Mouse (Mus musculus) spleen, adult 12 weeks (tissue): Measurements from ENCODE around the gene Hrct1.

Experiments
- DNase-seq: peaks from one replicate; pipeline ENCODE4 v3.0.0; 2022; ENCODE audit warnings: low spot score

Hrct1 gene

DNA sequence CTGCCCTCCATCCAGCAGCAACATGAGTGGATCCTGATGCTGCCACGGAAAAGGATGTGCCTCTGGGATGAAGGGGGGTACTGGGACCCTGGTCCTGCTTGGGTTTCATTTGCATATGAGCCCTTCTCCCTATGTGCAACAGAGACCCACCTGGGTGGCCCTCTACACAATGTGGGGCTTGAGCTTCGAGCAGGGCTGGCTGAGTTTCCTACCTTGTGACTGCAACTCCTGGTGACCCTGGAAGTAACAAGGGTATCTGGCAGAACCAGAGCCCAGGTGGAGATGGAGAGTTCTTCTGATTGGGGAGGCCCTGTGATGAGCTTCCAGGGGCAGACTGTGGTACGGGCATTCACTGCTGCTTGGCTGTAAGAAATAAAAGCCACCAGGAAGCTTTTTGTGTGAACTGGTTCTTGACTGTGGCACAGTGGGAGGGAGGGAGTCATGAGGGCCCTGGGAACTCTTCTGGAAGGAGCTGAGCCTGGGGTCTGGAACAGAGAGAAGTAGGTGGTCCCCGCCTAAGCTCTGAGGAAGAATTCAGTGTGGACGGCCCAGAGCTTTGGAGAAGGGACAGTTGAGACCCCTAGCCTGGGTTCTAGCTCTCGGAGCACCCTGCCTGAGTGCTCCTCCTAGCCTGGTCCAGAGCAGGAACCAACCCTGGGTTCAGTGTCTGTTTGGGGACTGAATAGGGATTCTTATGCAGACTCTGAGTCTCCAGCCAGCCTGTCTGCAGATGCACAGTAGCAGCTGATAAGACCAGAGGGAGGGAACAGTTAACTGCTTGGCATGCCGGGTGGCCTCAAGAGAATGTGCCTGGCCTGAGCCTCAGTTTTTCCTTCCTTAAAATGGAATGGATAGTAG is 959 bp downstream of the Hrct1 start:
- DNase-seq: no peak

DNA sequence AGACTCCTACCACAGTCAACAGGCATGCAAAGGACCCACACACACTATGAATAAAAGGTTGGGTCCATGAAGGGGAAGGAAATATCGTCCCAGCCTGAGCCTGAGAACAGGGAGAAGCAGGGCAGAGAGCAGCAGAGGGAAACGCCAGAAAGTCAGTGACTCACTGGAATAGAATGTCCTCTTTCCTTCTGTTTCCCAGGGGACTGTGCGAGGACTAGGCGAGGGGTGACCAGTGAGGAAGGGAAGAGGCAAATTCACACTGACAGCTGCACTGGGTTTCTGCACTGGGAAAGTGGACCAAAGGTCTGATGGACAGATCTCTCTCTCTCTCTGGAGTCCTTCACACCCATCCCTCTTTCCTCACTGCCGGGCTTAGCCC is 1.6 kb downstream of the Hrct1 start:
- DNase-seq: no peak

DNA sequence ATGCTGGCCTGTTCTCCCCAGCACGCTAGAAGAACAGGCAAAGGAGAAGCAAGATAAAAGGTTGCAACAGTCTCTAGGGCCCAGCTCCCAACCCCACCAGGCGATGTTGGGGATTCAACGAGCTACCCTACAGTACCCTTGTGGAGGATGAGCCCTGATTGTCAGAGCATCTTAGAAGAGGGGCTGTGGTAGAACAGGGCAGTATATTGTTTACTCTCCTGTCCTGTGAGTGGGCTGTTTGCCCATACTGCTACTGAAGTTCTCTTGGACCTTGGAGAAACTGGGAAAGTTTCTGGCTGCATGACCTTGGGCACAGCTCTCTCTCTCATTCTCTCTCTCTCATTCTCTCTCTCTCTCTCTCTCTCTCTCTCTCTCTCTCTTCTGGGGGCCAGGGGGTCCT is 2.1 kb downstream of the Hrct1 start:
- DNase-seq: no peak

DNA sequence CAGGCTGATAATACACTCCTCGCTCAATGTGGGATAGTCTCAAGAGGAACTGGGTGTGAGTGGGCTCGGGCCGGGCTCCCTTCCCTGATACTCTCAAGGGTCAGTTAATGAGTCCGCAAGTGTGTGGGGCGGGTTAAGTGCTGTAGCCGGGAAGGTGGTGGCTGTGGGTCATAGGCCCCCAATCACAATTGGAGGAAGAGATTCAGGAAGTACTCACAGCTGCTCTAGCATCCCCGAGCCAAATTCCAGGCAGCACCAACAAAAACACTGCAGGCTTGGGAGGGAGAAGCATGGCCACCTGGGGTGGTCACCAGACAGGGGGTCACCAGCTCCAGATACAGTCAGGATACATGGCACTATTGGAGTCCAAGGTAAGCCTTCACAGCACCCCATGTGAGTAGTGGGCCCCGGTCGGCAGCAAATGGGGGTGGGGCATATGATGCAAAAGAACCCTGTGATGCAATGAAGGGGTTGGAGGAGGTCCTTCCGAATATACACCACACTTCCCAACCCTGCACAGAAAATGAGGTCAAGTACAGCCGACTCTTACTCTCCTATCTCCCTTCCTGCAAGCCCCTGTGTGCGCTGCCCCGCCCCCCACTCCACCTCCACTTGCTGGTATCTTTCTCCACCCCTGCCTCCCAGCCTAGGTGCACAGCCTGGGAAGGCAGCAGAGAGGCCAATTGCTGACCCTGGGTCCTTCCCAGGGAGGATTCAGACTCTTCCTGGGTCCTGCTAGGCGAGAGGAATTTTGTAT is 3.0 kb downstream of the Hrct1 start, which contains the start of gene Spaar:
TSS of gene Spaar (plus strand) at position 241 of the 757 bp plus-strand sequence.
- no peak for DNase-seq

DNA sequence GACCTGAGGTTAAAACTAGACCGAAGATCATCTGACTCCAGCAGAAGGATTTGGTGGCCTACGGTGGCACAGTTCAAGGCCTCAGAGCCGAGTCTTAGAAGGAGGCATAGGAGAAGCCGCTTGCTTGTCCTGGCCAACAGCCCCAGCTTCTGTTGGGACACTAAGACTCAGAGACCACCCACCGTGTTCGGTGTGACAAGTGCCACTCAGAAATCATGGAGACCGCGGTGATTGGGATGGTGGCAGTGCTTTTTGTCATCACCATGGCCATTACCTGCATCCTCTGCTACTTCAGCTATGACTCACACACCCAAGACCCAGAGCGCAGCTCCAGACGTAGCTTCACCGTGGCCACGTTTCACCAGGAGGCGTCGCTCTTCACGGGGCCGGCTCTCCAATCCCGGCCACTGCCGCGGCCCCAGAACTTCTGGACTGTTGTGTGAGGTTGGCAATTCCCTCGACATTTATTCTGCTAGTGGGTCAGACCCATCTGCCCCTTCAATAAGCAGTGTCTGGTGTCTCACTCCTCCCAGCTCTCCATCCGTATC is 3.8 kb downstream of the Hrct1 start:
- no peak for DNase-seq

DNA sequence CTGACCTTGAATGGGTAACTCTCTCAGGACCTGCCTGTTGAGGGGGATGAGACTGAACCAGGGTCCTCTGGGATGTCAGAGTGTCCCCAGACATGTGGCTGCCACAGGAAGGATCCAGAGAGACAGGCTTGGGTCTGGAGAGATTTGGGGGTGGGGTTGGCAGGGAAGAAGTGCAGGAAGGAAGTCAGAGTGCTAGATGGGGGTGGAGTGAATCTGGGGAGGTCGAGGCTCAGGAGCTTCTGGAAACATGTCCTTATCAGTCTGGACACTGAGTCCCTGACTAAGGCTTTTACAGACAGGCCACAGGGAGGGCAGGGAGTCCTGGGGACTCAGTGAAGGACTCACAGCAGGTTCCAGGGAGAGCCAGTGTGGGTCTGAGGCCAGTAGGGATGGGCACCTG is 5.2 kb downstream of the Hrct1 start:
- no peak for DNase-seq

DNA sequence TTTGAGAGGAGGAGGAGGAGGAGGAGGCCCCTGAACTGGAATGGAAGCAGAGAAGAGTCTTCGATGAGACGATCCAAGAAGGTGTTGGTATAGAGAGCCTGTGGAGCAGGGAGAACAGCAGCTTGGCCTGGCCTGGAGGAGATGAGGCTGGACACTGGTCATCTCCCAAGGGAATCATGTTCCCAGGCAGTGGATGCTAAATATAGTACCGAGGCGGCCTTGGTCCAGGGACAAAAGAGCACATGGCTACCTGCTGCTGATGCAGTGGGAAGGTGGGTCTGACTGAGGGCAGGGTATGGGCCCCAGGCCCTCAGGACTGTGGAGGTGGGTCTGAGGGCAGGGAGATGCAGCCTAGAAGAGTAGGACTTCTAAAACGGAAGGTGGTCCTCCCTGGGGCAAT is 6.2 kb downstream of the Hrct1 start:
- DNase-seq: no peak

DNA sequence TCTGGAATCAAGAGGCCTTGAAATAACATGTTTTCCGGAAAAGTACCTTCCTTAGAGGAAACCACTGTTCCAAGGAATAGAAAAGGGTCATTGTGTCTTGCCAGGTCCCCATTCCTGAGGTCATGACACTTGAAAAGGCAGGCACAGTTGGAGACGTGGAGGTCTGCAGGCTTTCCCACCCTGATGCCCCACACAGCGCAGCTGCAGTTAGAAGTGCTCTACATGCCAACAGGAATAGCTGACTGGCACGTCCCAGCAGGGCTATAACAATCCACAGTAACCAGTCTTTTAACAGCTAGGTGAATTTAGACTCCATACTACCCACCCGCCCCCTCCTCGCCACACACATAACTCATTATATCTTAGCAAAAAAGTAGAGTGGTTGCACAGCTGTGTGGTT is 10.2 kb downstream of the Hrct1 start:
- DNase-seq: no peak

DNA sequence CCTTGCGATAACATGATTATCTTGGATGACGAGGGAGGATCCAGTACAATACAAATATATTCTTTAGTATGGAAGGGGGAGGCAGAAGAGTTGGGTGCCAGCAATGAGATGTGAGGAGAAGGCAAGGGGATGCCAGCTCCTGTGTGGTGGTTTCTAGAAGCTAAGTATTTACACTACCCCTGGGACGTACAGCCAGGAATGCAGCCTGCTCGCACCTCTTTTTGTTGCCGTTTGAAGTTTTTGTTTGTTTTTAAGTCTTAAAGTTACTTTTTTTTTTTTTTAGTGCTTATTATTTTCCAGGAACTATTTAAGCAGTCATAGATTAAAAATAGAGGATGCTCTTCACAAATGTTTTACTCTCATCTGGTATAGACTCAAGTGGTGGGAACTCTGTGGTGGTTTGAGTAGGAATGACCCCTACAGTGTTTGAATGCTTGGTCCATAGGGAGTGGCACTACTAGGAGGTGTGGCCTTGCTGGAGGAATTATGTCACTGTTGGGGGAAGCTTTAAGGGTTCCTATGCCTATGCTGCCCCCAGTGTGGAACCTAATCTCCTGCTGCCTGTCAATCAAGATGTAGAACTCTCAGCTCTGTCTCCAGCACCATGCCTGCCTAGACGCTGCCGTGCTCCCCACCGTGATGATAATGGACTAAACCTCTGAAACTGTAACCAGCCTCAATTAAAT is 12.1 kb downstream of the Hrct1 start:
- DNase-seq: no peak

DNA sequence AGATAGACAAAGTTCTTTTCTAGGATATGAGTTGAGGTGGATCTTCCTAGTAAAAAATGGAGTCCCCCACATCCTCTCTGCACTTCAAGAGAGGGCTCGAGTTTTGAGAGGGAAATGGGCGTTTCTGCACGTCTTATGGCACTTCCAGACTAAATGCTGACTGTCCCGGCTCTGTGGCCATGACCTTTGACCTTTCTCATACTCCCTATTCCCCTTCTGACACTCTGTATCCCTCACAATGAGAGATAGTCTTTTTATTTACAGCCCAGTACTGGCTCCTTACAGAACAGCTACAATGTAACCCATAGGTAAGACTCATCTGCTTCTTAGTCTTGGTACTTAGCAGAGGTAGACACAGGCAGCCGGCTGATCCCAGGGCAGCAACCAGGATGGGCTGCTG is 14.5 kb downstream of the Hrct1 start:
- DNase-seq: no peak

DNA sequence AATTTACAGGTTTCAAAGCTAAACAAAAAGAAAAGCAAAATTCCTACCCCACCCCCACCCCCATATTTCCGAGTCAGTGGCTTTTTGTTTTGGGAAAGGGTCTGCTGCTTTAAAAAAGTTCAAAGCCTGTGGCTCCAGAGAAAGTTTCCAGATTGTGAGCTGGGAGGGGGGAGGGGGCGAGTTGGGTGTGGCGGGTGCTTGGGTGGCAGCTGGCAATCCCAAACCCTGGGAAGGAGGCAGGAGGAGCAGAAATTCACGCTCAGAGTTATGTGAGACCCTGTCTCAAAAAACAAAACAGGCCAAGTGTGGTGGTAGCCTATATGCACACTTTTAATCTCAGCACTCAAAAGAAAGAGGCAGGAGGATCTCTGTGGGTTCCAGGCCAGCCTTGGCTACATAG is 15.6 kb downstream of the Hrct1 start:
- DNase-seq: no peak

DNA sequence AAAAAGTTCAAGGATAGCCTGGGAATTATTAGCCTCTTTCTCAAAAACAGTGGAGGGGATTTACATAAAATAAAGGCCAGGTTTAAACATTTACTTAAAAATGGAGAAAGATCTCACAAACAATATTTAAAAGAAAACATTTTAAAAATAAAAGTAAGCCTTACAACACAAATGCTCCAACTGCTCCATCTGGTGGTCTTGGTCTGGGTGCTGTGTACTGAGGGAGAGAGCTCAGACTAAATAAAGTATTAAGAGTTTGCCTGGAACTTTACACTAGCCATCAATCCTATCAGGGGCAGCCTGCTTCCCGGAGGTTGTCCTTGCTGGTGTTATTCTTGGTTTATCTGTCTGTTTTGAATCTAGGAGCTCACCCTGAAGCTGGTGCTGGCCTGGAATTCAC is 16.1 kb downstream of the Hrct1 start:
- DNase-seq: no peak

DNA sequence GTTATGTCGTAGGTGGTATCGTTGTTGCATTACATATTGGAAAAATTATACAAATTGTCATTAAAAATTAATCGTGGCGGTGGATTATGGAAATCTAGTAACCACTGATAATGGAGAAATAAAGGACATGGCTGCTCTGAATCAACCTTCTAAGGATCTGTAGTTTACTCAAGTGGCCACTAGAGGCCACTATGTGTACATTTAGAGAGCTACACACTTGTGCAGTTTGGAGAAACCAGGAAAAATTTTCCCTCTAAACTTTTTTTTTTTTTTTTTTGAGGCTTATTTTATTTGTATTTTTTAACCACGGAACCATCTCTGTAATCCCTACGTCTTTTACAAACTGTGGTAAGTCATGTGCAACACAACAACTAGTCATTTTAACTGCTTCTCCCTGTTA is 18.2 kb downstream of the Hrct1 start:
- DNase-seq: no peak

DNA sequence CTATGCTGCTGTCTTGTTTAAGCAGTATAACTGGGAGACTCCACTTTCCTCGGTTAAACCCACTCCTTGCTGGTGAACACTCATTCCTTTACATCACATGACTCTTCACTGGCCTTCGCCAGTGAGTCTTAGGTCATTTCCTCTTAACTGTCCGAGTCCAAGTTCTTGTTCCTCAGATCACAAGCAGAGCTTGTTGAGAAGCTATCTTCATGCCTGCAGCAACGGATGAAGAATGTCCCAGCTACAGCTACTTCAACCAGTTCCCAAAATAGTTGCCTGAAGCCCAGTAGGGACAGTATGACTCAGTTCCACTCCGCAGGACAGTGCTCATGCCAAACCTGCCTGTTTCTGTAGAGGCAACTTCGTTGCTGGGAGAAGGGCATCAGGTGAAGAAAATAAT is 30.2 kb downstream of the Hrct1 start:
- DNase-seq: no peak

DNA sequence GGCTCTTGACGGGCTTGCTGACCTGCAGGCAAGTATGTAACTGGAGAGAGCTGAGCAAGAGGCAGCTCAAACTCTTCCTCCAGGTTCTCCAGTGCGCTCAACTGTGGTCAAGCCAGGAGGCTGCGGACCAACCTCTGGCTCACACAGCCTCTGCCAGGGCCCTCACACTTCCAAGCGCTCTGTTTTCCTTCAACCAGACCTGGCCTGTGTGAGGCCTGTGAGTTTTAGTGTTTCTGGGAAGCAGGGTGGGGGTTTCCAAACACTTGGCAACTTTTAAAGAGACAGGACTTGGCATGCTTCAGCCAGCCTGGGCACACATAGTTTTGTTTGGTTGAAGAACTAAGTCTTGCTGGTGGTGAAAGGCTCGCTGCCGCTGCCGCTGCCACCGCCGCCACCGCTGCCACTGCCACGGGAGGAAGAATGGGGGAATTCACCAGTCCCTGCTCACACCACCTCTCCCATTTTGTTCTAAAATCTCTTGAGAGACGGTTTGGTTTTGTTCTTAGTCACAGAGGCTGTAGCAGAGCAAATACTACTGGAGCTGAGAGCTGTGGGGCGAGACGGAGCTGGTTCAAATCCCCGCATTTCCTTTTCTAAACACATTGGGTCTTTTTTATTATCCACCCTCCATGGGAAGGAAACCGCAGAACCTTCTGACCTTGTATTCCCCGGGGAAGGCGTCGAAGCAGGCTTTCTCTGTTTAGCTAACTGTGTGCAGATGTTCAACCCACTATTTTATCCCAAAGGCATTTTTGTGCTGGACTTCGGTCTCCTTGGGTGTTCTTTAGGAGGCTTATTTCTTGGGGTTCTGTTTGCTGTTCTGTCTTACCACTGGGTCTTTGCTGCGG is 32.8 kb downstream of the Hrct1 start:
- no peak for DNase-seq

DNA sequence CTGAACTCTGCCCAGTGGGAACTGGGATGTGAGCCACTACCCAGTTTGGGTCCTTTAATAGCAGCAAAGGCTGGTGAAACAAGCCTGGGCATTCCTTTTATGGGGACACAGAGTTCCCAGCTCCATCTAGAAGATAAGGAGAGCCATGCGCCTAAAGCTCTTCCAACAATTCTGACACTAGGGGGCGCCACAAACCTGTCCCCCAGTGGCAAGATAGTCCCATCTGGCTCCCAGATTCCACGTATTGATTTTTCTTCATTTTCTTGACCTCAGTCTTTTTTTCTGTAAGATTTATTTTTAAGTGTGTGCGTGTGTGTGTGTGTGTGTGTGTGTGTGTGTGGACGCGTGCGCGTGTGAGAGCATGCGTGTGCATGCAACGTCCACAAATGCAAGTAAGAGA is 33.5 kb downstream of the Hrct1 start:
- DNase-seq: no peak

DNA sequence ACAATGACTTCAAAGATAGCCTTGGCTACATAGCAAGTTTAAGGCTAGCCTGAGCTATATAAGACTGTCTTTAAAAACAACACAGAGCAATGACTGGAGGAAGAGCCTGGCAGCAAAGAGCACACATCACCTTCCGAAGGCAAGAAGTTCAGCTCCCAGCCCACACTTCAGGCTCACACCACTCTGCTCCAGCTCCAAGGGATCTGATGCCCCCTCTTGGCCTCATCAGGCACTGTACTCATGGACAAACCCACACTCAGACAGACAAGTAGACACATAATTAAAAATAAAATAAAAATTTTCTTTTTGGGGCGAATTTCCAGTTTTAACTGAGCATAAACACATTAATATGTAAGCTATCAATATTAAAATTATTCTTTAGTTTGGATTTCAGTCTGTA is 34.3 kb downstream of the Hrct1 start:
- no peak for DNase-seq

DNA sequence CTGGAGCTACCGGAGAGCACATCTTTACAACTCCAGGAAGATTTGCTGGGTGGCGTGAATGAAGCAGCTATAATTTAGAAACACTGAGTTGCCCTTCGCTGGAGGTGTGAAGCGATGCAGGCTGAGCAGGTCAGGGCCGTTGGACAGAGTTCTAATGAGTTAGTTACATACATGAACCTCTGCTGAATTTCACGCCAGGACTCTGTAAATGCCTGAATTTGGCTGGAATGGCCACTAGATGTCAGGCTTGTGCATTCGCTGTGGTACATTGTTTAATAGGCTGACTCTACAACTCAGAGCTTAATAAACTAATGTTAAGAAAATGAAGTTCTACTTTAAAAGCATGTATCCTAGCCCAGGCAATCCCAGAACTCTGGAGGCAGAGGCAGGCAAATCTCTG is 36.4 kb downstream of the Hrct1 start:
- DNase-seq: no peak

DNA sequence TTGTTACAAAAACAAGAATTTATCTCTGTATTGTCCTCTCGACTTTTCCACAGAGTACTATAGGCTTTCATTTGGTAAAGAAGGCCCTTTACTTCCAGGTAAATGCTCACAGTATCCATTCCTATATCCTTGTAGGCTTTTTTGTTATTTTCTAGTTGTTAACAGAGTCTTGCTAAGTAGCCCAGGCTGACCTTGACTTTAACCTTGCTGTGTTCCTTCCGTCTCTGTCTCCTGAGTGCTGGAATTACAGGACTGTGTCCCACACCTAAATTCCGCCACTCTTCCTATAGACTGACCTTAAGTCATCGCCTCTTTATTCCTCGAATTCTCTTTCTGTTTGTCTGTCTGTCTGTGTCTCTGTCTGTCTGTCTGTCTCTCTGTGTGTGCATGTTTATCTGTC is 41.4 kb downstream of the Hrct1 start:
- DNase-seq: no peak

DNA sequence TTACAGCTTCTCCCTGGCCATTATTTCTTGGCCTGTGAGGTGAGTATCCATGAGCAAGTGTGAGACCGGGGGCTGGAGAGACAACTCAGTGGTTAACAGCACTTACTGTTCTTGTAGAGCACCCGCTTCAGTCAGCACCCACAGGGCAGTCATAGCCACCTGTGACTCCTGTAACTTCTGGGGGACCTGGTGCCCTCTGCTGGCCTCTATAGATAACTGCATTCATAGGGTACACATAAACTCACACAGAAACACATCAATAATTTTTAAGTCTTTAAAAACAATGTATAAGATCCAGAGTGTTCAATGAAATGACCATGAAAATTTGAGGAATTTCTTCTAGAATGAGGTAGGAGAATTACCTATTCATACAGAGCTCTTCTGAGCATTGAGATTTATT is 42.4 kb downstream of the Hrct1 start:
- DNase-seq: no peak

DNA sequence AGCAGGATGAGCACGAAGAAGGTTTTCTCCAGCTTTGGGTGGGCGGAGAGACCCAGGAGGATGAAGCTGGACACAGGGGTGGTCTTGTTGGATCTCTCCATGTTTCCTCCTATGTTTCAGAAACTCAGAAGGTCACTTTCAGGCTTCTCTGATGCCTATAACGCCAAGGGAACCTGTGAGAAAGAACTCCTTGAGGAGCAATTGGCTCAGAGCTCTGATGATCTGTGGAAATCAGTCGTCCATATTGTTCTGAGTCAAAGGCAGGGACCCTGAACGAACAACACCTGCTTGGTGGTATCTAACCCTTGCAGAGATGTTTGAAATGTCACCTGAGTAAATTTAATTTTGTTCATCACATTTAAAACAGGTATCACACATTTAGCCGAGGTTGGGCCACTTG is 43.9 kb downstream of the Hrct1 start, which contains the start of gene Olfr159:
TSS of gene Olfr159 (minus strand) at position 101 of the 400 bp plus-strand sequence.
- DNase-seq: no peak

DNA sequence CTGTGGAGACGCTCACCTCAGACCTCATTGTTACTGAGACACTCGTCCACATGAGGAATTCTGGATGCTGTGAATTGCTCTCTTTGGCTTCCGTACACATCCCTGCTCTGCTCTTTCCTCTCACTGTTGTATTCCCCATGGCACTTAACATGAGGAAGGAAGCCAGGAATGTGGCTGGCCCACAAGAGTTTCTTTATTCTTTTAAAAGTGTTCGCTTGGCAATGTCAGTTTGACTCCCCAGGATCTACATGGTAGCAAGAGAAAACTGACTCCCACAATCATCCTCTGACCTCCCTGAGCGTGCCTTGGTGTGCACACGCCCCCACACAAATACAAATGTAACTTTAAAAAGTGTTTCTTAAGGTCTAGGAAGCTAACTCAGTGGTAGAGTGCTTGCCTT is 44.6 kb downstream of the Hrct1 start:
- no peak for DNase-seq
